Mouse (Mus musculus): ENCODE data around the gene Cnnm2.

Cnnm2 gene

GRCm38 (mm10) chr19:46887811-46888527, 126.6 kb downstream of the Cnnm2 start:
- DNase-seq (ENCODE audit: low read depth), result no peak

- no peak for DNase-seq (ENCODE audit: low read depth)
Measured at GRCm38 (mm10) chr19:46889666-46890065, 128.3 kb downstream of the Cnnm2 start.

- DNase-seq (ENCODE audit: low read depth), result no peak
Measured at GRCm38 (mm10) chr19:46890657-46891056, 129.3 kb downstream of the Cnnm2 start.

GRCm38 (mm10) chr19:46892856-46893255, 131.5 kb downstream of the Cnnm2 start:
- DNase-seq (ENCODE audit: low read depth), result peak; percentile 36

- no peak for DNase-seq (ENCODE audit: low read depth)
Measured at GRCm38 (mm10) chr19:46893484-46893883, 132.1 kb downstream of the Cnnm2 start.

- DNase-seq (ENCODE audit: low read depth), result no peak
Measured at GRCm38 (mm10) chr19:46897135-46897534, 135.7 kb downstream of the Cnnm2 start.

- DNase-seq (ENCODE audit: low read depth), result no peak
Measured at GRCm38 (mm10) chr19:46898222-46898621, 136.8 kb downstream of the Cnnm2 start.

GRCm38 (mm10) chr19:46899306-46899705, 137.9 kb downstream of the Cnnm2 start:
- no peak for DNase-seq (ENCODE audit: low read depth)

- DNase-seq (ENCODE audit: low read depth), result peak; percentile 71
Measured at GRCm38 (mm10) chr19:46899871-46900270, 138.5 kb downstream of the Cnnm2 start.

- no peak for DNase-seq (ENCODE audit: low read depth)
Measured at GRCm38 (mm10) chr19:46900786-46901185, 139.4 kb downstream of the Cnnm2 start.

GRCm38 (mm10) chr19:46901323-46901722, 139.9 kb downstream of the Cnnm2 start:
- peak; percentile 70 for DNase-seq (ENCODE audit: low read depth)

GRCm38 (mm10) chr19:46903379-46903778, 142.0 kb downstream of the Cnnm2 start:
- no peak for DNase-seq (ENCODE audit: low read depth)

- no peak for DNase-seq (ENCODE audit: low read depth)
Measured at GRCm38 (mm10) chr19:46904907-46905306, 143.5 kb downstream of the Cnnm2 start.

- DNase-seq (ENCODE audit: low read depth), result no peak
Measured at GRCm38 (mm10) chr19:46905383-46905782, 144.0 kb downstream of the Cnnm2 start.

GRCm38 (mm10) chr19:46905971-46906370, 144.6 kb downstream of the Cnnm2 start:
- no peak for DNase-seq (ENCODE audit: low read depth)

GRCm38 (mm10) chr19:46908207-46908606, 146.8 kb downstream of the Cnnm2 start:
- DNase-seq (ENCODE audit: low read depth), result no peak

GRCm38 (mm10) chr19:46908977-46909376, 147.6 kb downstream of the Cnnm2 start:
- peak; percentile 33 for DNase-seq (ENCODE audit: low read depth)

- no peak for DNase-seq (ENCODE audit: low read depth)
Measured at GRCm38 (mm10) chr19:46911492-46911891, 150.1 kb downstream of the Cnnm2 start.

GRCm38 (mm10) chr19:46913626-46914025, 152.2 kb downstream of the Cnnm2 start:
- no peak for DNase-seq (ENCODE audit: low read depth)

- DNase-seq (ENCODE audit: low read depth), result peak; percentile 53
Measured at GRCm38 (mm10) chr19:46915406-46916080, 154.1 kb downstream of the Cnnm2 start.

- no peak for DNase-seq (ENCODE audit: low read depth)
Measured at GRCm38 (mm10) chr19:46920571-46920970, 159.2 kb downstream of the Cnnm2 start.

- DNase-seq (ENCODE audit: low read depth), result no peak
Measured at GRCm38 (mm10) chr19:46926357-46926756, 165.0 kb downstream of the Cnnm2 start.

GRCm38 (mm10) chr19:46926951-46927350, 165.6 kb downstream of the Cnnm2 start:
- DNase-seq (ENCODE audit: low read depth), result peak; percentile 49

- no peak for DNase-seq (ENCODE audit: low read depth)
Measured at GRCm38 (mm10) chr19:46928136-46928535, 166.7 kb downstream of the Cnnm2 start.
